Mouse (Mus musculus) kidney, postnatal 4 days (tissue): Measurements from ENCODE around the gene Actl9.

Source experiments
- DNase-seq, 2 experiments: peaks; one replicate each; pipeline ENCODE4 v3.0.0; 2021; ENCODE audit warnings: mixed read lengths in 2 of 2

The Actl9 gene

DNA sequence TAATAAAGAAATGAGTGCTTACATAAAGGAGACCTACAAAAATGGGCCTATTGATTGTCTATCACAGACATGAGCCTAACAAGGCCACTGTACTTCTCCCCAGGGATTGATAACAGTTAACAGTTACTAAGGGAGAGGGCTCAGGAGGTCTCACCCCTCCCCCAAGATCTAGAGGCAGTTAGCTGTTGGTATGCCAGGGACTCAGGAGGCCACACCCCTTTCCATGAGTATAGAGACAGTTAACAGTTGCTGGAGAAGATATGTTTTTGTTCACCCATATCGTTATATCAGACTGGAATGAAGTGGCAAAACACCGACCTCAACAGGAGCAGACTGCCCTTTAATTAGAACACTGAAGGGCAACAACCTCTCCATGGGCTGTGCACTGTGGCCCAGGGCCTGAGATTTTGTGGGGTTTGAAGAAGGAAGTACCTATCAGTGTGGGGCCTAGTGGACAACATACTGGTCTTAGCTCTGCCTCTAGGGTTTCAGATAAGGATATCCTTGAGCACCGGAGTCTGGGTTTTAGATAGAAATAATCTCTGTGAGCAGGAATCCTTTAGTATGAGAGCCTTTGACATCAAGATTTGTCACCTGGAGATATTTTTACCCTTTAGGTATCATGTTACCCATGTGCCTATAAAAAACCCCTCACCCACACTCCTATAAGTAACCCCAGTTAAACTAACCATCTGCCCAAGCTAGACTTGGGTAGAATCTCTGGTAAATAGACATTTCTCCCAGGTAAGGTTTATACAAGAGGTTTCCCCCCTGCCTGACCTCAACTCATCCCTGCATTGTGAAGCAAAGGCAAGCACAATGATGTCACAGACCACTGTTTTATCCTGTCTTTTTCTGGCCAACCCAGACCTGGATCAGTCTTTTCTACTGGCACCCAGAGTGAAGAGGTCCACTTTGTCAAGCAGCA is at the start of gene Actl9:
TSS of gene Actl9 (plus strand) at position 878 of the 928 bp plus-strand sequence.
- no peak for DNase-seq

GRCm38 (mm10) chr17:33385705-33386104 is 47.0 kb upstream of the Actl9 start:
- DNase-seq, result no peak

DNA sequence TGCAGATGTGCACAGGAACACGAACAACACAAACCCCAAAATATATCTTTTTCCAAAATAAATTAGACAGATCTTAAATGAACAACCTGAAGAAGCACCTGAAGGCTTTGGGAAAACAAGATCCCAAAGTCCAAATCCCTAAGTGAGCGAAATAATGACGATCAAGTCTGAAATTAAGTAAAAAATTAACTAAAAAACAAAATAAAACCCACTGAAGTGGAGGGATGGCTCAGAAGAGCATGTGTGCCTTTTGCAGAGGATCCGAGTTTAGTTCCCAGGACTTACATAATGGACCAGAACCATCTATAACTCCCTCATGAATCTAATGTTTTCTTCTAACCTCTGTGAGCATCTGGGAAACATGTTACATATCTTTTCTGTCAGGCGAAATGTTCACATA is 40.4 kb upstream of the Actl9 start:
- DNase-seq, result no peak

DNA sequence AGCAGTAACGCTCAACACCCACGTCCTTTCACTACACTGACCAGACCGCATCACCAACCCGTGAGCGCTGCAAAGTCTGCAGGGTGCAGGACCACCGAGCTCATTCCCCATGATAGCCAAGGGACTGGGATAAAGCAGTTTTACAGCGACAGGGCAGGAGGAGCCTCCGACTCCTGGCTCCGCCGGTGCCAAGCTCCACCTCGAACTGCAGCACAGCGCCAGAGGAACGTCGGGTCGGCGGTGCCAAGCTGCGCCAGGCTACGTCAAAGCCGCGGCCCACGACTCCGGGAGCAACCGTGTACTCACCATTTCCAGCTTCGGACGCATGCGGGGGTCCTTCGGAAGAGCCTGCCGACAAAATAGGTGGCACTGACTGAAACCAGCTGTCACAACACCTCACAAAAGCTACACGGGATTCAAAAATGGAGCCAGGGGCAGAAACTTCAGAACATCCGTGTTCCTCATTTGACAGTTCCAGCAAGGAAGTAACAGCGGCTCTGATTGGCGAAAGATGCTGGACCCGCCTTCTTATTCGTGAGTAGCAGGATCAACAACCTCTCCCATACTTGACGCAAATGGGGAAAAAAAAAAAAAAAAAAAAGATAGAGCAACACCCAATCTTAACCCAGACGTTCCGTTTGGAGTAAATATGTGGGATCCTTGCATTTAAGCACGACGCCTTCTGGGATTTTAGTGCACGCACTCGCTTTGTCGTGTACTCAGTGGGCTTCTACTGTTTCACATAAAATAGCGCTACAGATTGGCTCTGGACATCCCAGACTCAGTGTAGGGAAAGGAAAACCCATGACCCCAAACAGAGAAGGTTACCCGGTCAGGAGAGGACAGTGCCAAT is 38.3 kb upstream of the Actl9 start, which contains the start of gene Zfp101:
TSS of gene Zfp101 (minus strand) at position 460 of the 853 bp plus-strand sequence.
- DNase-seq, result peak; percentile 89 to 93

GRCm38 (mm10) chr17:33439148-33439547 is 6.5 kb downstream of the Actl9 start:
- peak; percentile 84 to 85 for DNase-seq

DNA sequence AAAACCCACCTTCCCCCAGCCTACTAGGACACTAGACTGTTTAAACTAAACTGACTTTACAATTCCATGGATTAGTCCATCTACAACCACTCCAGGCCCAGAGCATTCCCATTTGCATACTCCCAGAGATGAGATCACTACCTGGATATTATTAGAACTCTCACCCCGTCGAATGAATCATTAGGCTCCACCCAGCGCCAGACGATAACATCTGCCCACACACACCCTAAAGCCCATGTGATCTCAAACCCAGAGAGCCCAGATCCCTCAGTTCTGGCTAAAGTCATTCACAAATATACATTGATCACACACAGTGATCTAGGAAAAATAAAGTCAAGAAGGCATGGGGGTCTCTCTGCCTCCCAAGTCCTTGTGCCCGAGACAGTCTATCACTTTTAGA is 7.2 kb downstream of the Actl9 start:
- peak in 1 of 2 experiments; percentile 6 for DNase-seq

DNA sequence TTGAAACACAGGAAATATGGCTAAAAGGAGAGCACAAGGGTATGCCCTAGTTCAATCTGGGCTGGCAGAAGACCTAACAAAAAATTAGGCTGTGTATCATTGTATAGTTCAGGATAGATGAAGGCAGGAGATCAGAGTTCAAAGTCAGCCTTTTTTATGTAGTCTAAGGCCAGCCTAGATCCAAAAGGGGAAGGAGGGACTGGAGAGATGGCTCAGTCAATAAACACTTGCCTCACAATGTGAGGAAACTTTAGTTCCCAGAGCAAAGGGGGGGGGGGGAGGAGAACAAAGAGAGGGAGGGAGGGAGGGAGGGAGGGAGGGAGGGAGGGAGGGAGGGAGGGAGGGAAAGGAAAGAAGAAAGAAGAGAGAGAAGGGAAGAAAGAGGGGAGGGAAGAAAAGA is 8.5 kb downstream of the Actl9 start:
- no peak for DNase-seq

- DNase-seq, result no peak
These were observed 23.9 kb downstream of the Actl9 start for GRCm38 (mm10) chr17:33456631-33457030.

GRCm38 (mm10) chr17:33471206-33471605 is 38.5 kb downstream of the Actl9 start:
- no peak for DNase-seq
